ENCODE assay signal across 8 mouse cellular contexts in genomic region chr11:97427794-97428725, GRCm38 (mm10). TPM values are rescaled to one million over a fixed set of nuclear protein-coding genes. Genes with fewer than 3 reads are reported as not detected.
DNase-seq lines count a peak whose midpoint lies in the region; ATAC-seq and TF ChIP-seq lines count a peak whose summit lies in the region.

No protein-coding gene starts in this region.

- WGBS in intestine, embryonic 14.5 days: 2% methylated on average over 32 of the region's 32 CpGs
- 1% methylated on average over 32 of the region's 32 CpGs for WGBS in limb, embryonic 15.5 days
- under 1% methylated on average over 32 of the region's 32 CpGs for WGBS in midbrain, embryonic 15.5 days
- WGBS in stomach, embryonic 14.5 days: 2% methylated on average over 32 of the region's 32 CpGs

- TF ChIP-seq CTCF in cortical plate, adult 2 months (IDR thresholded peaks at IDR 0.05; ENCODE audit: extremely low read depth, insufficient read depth, low read length): no peak

- H3K4me1 ChIP-seq in cortical plate, adult 2 months (ENCODE audit: control insufficient read depth, insufficient read depth, low read length): peaks cover 4% of the 10 kb centered on the region
- peaks cover 14% of the 10 kb centered on the region for H3K4me1 ChIP-seq in intestine, embryonic 14.5 days (replicated peaks; ENCODE audit: control insufficient read depth, insufficient read depth, low read length)
- peaks cover 41% of the 10 kb centered on the region for H3K4me1 ChIP-seq in limb, embryonic 15.5 days
- H3K4me1 ChIP-seq in midbrain, embryonic 15.5 days: peaks cover 12% of the 10 kb centered on the region
- peaks cover 20% of the 10 kb centered on the region for H3K4me1 ChIP-seq in stomach, embryonic 14.5 days (ENCODE audit: control insufficient read depth, insufficient read depth, low read length)

- peak overlapping the region; percentile 4 for H3K4me3 ChIP-seq in cortical plate, adult 2 months (ENCODE audit: insufficient read depth, low read length)
- peak overlapping the region; percentile 33 for H3K4me3 ChIP-seq in intestine, embryonic 14.5 days (ENCODE audit: low read depth, low read length)
- H3K4me3 ChIP-seq in limb, embryonic 15.5 days: peak overlapping the region; percentile 33
- peak overlapping the region; percentile 39 for H3K4me3 ChIP-seq in midbrain, embryonic 15.5 days
- peak overlapping the region; percentile 26 for H3K4me3 ChIP-seq in stomach, embryonic 14.5 days (ENCODE audit: low read depth, low read length)

- DNase-seq in 3T3-L1 (ENCODE audit: low read depth, low spot score): peak; percentile 98
- DNase-seq in ZHBTc4 (ENCODE audit: low read depth, low spot score): peak; percentile 95
- peak; percentile 66 to 79 for DNase-seq in gastrocnemius, postnatal 36 days
- DNase-seq in intestine, embryonic 14.5 days (ENCODE audit: low spot score): peak; percentile 76

- no peaks in the 10 kb centered on the region for H3K36me3 ChIP-seq in intestine, embryonic 14.5 days (ENCODE audit: control insufficient read depth, insufficient read depth, low read length)
- no peaks in the 10 kb centered on the region for H3K36me3 ChIP-seq in limb, embryonic 15.5 days
- H3K36me3 ChIP-seq in midbrain, embryonic 15.5 days (replicated peaks): no peaks in the 10 kb centered on the region
- H3K36me3 ChIP-seq in stomach, embryonic 14.5 days (ENCODE audit: control insufficient read depth, insufficient read depth, low read length): no peaks in the 10 kb centered on the region

- TF ChIP-seq POLR2A in cortical plate, adult 2 months (IDR thresholded peaks at IDR 0.05; ENCODE audit: extremely low read depth, insufficient read depth, low read length): no peak

- H3K27ac ChIP-seq in cortical plate, adult 2 months (ENCODE audit: insufficient read depth, low read length): no peak overlapping the region
- H3K27ac ChIP-seq in intestine, embryonic 14.5 days (ENCODE audit: low read depth): peak overlapping the region; percentile 51; the same call in 1 of the 2 replicates
- peak overlapping the region; percentile 54 for H3K27ac ChIP-seq in limb, embryonic 15.5 days
- H3K27ac ChIP-seq in midbrain, embryonic 15.5 days: peak overlapping the region; percentile 18; the same call in 1 of the 2 replicates
- H3K27ac ChIP-seq in stomach, embryonic 14.5 days (ENCODE audit: low read length): no peak overlapping the region

- peak overlapping the region; percentile 34; the same call in 1 of the 2 replicates for H3K9ac ChIP-seq in intestine, embryonic 14.5 days (ENCODE audit: low read length)
- H3K9ac ChIP-seq in limb, embryonic 15.5 days: 0 out of 2 replicates have a peak overlapping the region, but pooled peaks have one; percentile 31
- H3K9ac ChIP-seq in midbrain, embryonic 15.5 days: peak overlapping the region; percentile 24
- no peak overlapping the region; the same call in 1 of the 2 replicates for H3K9ac ChIP-seq in stomach, embryonic 14.5 days (replicated peaks; ENCODE audit: low read depth, low read length)

- peak; percentile 73 for ATAC-seq in intestine, embryonic 14.5 days (replicated peaks; ENCODE audit: low FRiP score, low TSS enrichment, low read depth)
- ATAC-seq in limb, embryonic 15.5 days (ENCODE audit: insufficient number of reproducible peaks, low FRiP score, low TSS enrichment, low read depth): peak; percentile 77
- peak; percentile 69 for ATAC-seq in midbrain, embryonic 15.5 days (replicated peaks)
- peak; percentile 87 for ATAC-seq in stomach, embryonic 14.5 days (ENCODE audit: insufficient number of reproducible peaks, insufficient read depth, low FRiP score, low read depth)

- peak overlapping the region; percentile 62 for H3K4me2 ChIP-seq in intestine, embryonic 14.5 days (ENCODE audit: low read length)
- peak overlapping the region; percentile 74 for H3K4me2 ChIP-seq in limb, embryonic 15.5 days
- peak overlapping the region; percentile 64 for H3K4me2 ChIP-seq in midbrain, embryonic 15.5 days
- H3K4me2 ChIP-seq in stomach, embryonic 14.5 days (replicated peaks; ENCODE audit: low read depth, low read length): peak overlapping the region; percentile 64

- H3K27me3 ChIP-seq in intestine, embryonic 14.5 days (replicated peaks; ENCODE audit: control insufficient read depth, insufficient read depth, low read length): no peaks in the 10 kb centered on the region
- H3K27me3 ChIP-seq in limb, embryonic 15.5 days: no peaks in the 10 kb centered on the region
- no peaks in the 10 kb centered on the region for H3K27me3 ChIP-seq in midbrain, embryonic 15.5 days (replicated peaks)
- H3K27me3 ChIP-seq in stomach, embryonic 14.5 days (ENCODE audit: control insufficient read depth, insufficient read depth, low read length): no peaks in the 10 kb centered on the region

- H3K9me3 ChIP-seq in intestine, embryonic 14.5 days (ENCODE audit: control insufficient read depth, low read length): no peaks in the 10 kb centered on the region
- H3K9me3 ChIP-seq in limb, embryonic 15.5 days: no peaks in the 10 kb centered on the region
- H3K9me3 ChIP-seq in midbrain, embryonic 15.5 days: no peaks in the 10 kb centered on the region
- H3K9me3 ChIP-seq in stomach, embryonic 14.5 days (ENCODE audit: control insufficient read depth, low read depth, low read length): no peaks in the 10 kb centered on the region

- intact Hi-C loops in gastrocnemius, postnatal 36 days (cut with DNase I): no loop called here

RNA-seq across cellular contexts. Expression of gene Arhgap23, which starts 12.7 kb away (rescaled TPM):
- polyA plus RNA-seq in cortical plate, adult 2 months (2012; rRNA removed): 70.2 and 71.5 TPM in 2 replicates
- 1 to 10 TPM; 5.4 to 6.6 TPM for total RNA-seq in gastrocnemius, postnatal 36 days (2021)
- polyA plus RNA-seq in intestine, embryonic 14.5 days (2014; fragmentation: Nextera tagmentation; extraction: Ambion mirVana): 5.0 and 5.1 TPM in 2 replicates
- polyA plus RNA-seq in limb, embryonic 15.5 days (2015; fragmentation: Nextera tagmentation; extraction: Ambion mirVana): 7.8 and 8.4 TPM in 2 replicates
- polyA plus RNA-seq in midbrain, embryonic 15.5 days (2015; fragmentation: Nextera tagmentation; extraction: Ambion mirVana): 10.9 and 11.0 TPM in 2 replicates
- polyA plus RNA-seq in stomach, embryonic 14.5 days (2014; fragmentation: Nextera tagmentation; extraction: Ambion mirVana): 6.4 and 6.5 TPM in 2 replicates

Comparison
In these comparisons a context has a peak if more than half of its experiments do, and no peak if none do; other contexts are left out.
1. H3K27ac ChIP-seq: peak in intestine, embryonic 14.5 days (single experiment), limb, embryonic 15.5 days (single experiment) and midbrain, embryonic 15.5 days (single experiment); none in cortical plate, adult 2 months (single experiment) and stomach, embryonic 14.5 days (single experiment).
2. Peak in every context shown above with its lines, with median percentiles within 50 percentile points of each other: DNase-seq, H3K4me3 ChIP-seq, ATAC-seq and H3K4me2 ChIP-seq.